Mouse (Mus musculus) WW6 (cell line): Measurements from ENCODE around the gene Col24a1.

ENCODE experiments used
- DNase-seq: peaks from one replicate; pipeline ENCODE4 v3.0.0-alpha.2; 2013; ENCODE audit warnings: low read depth, low spot score

Gene Col24a1

GRCm38 (mm10) chr3:145292337-145293134 lies at the start of gene Col24a1:
Gene Col24a1 (plus strand): TSS chr3:145292472.
- no peak for DNase-seq

- no peak for DNase-seq
Measured at GRCm38 (mm10) chr3:145248040-145248439, 44.2 kb upstream of the Col24a1 start.

- DNase-seq = no peak
Measured at GRCm38 (mm10) chr3:145253066-145253465, 39.2 kb upstream of the Col24a1 start.

GRCm38 (mm10) chr3:145254764-145255396 lies 37.4 kb upstream of the Col24a1 start:
- no peak for DNase-seq

GRCm38 (mm10) chr3:145256647-145257046 lies 35.6 kb upstream of the Col24a1 start:
- no peak for DNase-seq

GRCm38 (mm10) chr3:145259678-145260077 lies 32.6 kb upstream of the Col24a1 start:
- no peak for DNase-seq

GRCm38 (mm10) chr3:145263131-145263530 lies 29.1 kb upstream of the Col24a1 start:
- DNase-seq = no peak

GRCm38 (mm10) chr3:145268066-145268465 lies 24.2 kb upstream of the Col24a1 start:
- DNase-seq = no peak

- DNase-seq = no peak
Measured at GRCm38 (mm10) chr3:145274191-145274590, 18.1 kb upstream of the Col24a1 start.

GRCm38 (mm10) chr3:145293207-145293606 lies 935 bp downstream of the Col24a1 start:
- no peak for DNase-seq

- no peak for DNase-seq
Measured at GRCm38 (mm10) chr3:145293623-145294307, 1.5 kb downstream of the Col24a1 start.

GRCm38 (mm10) chr3:145299980-145300591 lies 7.8 kb downstream of the Col24a1 start:
- no peak for DNase-seq

GRCm38 (mm10) chr3:145305311-145305710 lies 13.0 kb downstream of the Col24a1 start:
- no peak for DNase-seq

- DNase-seq = no peak
Measured at GRCm38 (mm10) chr3:145307209-145307608, 14.9 kb downstream of the Col24a1 start.

GRCm38 (mm10) chr3:145320587-145321274 lies 28.5 kb downstream of the Col24a1 start:
- DNase-seq = no peak

GRCm38 (mm10) chr3:145325402-145325801 lies 33.1 kb downstream of the Col24a1 start:
- no peak for DNase-seq

- no peak for DNase-seq
Measured at GRCm38 (mm10) chr3:145331642-145332041, 39.4 kb downstream of the Col24a1 start.

- no peak for DNase-seq
Measured at GRCm38 (mm10) chr3:145334046-145334445, 41.8 kb downstream of the Col24a1 start.

- no peak for DNase-seq
Measured at GRCm38 (mm10) chr3:145337161-145337560, 44.9 kb downstream of the Col24a1 start.

GRCm38 (mm10) chr3:145339851-145340499 lies 47.7 kb downstream of the Col24a1 start:
- DNase-seq = no peak

- DNase-seq = no peak
Measured at GRCm38 (mm10) chr3:145348690-145349089, 56.4 kb downstream of the Col24a1 start.
